Mouse (Mus musculus) embryo, embryonic 10 days (tissue): ENCODE measurements around the gene Irak2.
A peak's percentile ranks its signal among the peaks of the same experiment; 100 is the strongest.

Experiments
- DNase-seq: peaks from one replicate; pipeline ENCODE4 v3.0.0-alpha.2; 2015; ENCODE audit warnings: low spot score

Irak2 gene

GRCm38 (mm10) chr6:113642605-113643004, 4.3 kb downstream of the Irak2 start:
- no peak for DNase-seq

GRCm38 (mm10) chr6:113643021-113643420, 4.8 kb downstream of the Irak2 start:
- no peak for DNase-seq

DNA sequence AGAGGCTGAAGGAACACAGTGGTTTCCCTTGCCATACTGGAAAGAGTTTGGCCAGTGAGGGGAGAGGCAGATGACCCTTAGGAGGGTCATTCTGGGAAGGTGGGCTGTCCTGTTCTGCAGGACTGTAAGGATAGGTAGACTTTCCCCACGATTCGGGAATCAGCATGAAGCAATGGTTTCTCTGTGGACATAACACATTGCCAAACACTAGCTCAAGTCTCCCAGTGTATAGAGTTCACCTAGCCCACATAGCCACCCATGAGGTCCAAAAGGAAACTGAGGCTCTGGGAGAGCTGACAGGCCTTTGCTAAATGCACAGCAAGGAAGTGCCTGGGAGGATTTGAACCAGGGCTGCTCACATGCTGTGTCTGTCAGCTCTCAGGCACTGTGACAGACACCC, 5.7 kb downstream of the Irak2 start:
- DNase-seq: no peak

- no peak for DNase-seq
Measured at GRCm38 (mm10) chr6:113644808-113645207, 6.5 kb downstream of the Irak2 start.

DNA sequence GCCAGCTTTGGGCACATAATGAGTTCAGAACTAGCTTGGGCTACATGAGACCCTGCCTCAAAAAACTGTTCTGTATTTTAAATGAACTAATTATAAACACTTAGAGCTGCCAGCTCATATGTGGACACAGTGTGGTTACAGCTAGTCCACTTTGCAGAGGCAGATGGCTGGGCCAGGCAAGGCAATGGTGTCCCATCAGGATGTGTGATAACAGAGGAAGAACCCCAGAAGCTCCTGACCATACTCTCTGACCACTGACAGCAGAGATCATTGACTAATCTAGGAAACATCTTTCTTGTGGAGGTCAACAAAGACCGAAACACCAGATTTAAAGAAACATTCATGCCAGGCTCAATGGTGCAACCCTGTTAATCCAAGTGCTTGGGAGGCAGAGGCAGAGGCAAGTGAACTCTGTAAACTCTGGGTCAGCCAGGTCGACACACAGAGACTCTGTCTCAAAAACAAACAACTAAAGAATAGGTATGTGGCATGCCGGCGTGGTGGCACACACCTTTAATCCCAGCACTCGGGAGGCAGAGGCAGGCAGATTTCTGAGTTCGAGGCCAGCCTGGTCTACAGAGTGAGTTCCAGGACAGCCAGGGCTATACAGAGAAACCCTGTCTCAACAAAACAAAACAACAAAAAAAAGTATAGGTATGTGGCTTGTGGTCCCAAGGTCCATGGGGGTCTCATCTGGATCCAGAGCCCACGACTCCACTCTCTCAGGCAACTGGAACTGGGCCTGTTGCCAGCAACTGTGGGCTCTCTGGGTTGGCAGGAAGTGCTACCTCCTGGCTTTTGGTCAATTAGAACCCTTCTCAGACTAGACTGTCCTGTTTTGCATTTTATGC, 11.3 kb downstream of the Irak2 start:
- DNase-seq: no peak

DNA sequence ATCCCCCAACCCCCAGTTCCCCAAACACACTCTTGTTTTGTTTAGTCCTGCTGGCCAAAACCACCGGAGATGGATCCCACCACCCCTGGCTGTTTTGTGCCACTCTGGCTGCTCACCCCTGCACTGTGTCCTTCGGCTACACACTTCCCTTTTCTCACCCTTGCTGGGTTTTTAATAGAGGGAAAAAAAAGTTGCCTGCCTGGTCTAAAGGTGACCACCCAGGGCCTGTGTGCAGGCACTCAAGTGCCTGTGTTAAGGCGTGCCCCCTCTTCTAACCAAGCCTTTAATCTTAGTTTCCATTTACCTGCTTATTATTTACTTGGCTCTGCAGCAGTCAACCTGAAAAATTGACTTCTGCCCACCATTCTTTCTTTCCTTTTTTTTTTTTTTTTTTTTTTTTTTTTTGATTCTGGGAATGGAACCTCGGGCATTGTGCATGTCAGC, 12.0 kb downstream of the Irak2 start:
- no peak for DNase-seq

GRCm38 (mm10) chr6:113651626-113652025, 13.4 kb downstream of the Irak2 start:
- DNase-seq: no peak

DNA sequence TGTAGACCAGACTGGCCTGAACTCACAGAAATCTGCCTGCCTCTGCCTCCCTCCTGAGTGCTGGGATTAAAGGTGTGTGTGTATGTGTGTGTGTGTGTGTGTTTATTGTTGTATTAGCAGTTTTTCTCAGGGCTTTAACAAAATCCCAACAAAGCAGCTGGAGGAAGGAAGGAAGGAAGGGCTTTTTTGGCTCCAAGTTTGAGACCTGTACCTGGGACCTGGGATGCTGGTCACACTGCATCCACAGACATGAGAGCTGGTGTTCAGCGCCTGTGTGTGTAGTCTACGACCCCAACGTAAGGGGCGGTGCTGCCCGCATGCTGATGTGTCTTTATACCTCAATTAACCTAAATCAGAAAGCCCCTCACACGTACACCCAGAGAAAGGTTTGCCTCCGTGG, 15.3 kb downstream of the Irak2 start:
- no peak for DNase-seq

DNA sequence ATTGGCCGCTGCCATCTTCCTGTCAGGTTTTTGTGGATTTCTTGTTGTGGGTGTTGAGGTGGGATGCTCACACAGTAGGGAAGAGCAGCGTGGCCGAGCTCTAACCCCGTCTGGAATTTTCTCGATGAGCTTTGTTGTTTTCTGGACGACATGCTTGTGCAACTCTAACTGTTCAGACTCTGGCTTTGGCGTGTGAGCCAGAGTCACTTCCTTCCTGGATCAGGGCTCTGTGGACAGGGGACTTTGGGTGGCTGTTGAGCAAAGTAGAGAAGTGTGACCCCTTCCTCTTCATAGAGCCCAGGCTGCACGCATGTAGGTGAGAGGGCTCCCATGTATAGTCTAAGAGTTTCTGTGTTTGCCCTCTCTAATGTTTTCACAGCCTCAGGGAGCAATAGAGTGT, 15.8 kb downstream of the Irak2 start:
- no peak for DNase-seq

- no peak for DNase-seq
Measured at GRCm38 (mm10) chr6:113654753-113655397, 16.6 kb downstream of the Irak2 start.

DNA sequence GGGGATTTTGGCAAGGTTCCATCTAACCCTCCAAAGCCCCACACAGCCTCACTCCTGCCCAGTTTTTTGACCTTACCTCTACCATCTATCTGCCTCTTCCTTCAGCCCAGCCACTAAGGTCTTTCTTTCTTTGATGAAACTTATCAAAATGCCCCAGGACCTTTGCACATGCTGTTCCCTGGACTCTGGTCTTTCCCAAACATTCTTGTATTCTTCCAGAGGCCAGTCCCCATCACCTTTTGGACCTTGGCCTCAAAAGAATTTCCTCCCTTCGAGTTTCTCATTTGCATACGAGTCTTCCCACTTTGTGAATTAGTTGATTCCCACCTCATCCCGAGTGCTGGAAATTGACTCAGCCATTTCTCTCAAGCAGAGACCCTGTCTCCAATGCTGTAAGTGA, 17.2 kb downstream of the Irak2 start:
- no peak for DNase-seq

DNA sequence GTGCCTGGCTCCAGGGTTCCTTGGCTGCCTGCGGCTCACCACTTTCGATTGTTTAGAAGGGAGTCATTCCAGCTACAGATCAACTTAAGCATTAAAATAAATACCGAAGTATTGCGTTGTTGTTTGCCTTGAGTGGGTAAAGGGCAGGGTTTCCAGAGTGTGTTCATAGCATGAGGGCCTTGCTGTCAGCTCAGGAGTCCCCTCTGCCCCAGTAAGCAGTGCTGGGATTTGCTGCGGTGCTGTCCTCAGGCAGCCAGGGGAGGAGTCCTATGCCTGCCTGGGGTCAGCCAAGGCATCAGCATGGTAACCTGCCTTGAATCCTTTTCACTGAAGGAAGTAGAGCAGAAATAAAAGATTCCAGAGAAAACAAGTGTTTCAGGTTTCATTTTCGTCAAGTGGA, 18.6 kb downstream of the Irak2 start:
- DNase-seq: no peak

- DNase-seq: no peak
Measured at GRCm38 (mm10) chr6:113658226-113658625, 20.0 kb downstream of the Irak2 start.

DNA sequence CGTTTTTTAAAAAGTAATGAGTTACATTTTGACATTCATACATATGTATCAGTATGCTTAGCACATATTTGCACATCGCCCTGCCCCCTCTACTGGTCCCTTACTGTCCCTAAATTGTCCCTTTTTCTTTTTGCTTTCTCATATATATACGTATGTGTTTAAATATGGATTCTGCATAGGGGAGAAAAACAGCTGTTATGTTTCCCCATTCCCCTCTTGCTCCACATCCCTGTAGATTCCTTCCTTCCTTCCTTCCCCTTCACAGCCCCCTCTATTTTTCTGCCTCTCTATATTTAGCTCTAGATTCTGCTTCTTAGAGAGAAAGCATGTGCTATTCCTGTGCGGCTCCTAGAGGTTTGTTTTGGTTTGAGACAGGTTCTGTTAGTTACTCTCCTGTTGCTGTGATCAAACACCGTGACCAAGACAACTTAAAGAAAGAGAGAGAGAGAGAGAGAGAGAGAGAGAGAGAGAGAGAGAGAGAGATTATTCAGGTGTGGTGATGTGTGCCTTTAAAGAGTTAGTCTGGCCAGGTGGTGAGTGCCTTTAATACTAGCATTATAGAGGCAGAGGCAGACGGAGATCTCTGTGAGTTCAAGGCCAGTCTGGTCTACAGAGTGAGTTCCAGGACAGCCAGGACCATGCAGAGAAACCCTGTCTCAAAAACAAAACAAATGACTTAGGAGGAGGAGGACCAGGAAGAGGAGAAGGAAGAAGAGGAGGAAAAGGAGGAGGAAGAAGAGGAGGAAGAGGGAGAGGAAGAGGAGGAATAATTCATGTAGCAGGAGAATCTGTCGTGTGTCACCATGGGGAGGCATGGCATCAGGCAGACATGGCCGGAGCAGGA, 21.6 kb downstream of the Irak2 start:
- no peak for DNase-seq

DNA sequence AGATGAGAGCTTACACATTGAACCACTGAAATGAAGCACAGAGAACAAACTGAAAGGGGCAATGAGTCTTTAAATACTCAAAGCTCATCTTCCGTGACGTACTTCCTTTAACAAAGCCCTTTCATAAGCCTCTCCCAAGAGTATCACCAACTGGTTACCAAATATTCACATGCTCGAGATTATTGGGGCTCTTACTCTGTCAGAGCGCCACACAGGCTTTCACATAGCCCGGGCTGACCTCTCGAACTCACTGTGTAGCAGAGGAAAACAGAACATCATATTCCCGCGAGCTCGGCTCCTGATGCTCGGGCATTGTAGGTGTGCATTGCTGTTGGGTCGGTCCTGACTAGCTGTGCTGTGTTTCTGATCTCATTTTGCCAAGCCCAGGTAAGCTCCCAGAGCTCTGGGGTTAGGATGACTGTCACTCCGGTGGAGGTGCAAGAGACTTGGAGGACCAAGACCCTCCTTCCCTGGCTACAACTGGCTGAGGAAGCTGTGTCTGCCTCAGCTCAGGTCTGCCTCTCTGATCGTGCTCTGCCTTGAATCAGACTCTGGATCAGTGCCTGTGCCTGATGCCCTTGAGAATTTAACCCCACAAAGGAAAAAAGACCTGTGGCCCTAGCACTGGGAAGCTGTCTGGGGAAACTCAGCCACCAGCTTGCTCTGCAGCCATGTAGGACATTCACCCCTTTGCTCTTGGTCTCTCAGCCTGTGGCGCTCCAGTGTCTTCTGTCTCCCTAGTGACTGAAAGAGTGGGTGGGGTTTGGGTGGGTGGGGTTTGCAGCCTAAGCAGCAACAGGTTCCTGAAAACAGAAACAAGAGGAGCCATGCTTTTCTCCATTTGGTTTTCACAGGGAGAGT, 22.5 kb downstream of the Irak2 start:
- no peak for DNase-seq

- peak; percentile 21 for DNase-seq
Measured at GRCm38 (mm10) chr6:113661353-113662241, 23.3 kb downstream of the Irak2 start.

GRCm38 (mm10) chr6:113662964-113663700, 24.9 kb downstream of the Irak2 start:
- DNase-seq: no peak

GRCm38 (mm10) chr6:113664305-113664704, 26.0 kb downstream of the Irak2 start:
- DNase-seq: no peak

DNA sequence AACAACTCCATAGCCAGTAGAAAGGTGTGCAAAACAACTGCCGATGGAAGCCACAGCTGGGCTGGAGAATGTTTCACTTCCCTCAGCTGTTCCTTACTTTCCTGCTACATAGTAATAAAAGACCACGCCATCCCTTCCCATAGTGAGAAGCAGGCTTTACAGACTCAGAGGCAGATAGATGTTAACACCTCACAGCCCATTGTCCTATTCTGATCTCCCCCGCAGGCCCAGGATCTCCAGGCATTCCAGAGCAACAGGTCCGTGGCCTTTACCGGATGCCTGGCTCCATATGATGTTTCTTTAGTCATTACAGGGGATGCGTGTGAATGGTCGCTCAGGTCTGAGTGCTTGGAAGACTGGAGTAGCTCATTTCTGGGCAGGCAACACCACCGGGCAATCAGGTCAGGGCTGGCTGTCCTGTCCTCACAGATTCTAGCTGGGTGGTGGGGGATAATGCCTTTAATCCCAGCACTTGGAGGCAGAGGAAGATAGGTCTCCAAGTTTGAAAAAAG, 29.4 kb downstream of the Irak2 start:
- no peak for DNase-seq
